Mouse (Mus musculus) layer of hippocampus, adult 18-20 months (tissue): ENCODE measurements around the gene Itih1. TPM values are rescaled to one million over a fixed set of nuclear protein-coding genes. Genes with fewer than 3 reads are reported as not detected.

ENCODE experiments used
- DNase-seq, 2 experiments: peaks; one replicate each; pipeline ENCODE4 v3.0.0; 2022; ENCODE audit warnings: low spot score in 2 of 2
- total RNA-seq, 2 experiments: library from RNA; stranded (reverse); gene quantifications; 2 replicates each; pipeline ENCODE4 v1.2.3; 2021

Itih1 gene
- total RNA-seq, 2 experiments from 2014 or later, result not detected

GRCm38 (mm10) chr14:30906001-30906400, 37.1 kb downstream of the Itih1 start:
- no peak for DNase-seq

GRCm38 (mm10) chr14:30904307-30904706, 38.8 kb downstream of the Itih1 start:
- DNase-seq, result no peak

GRCm38 (mm10) chr14:30903036-30903435, 40.1 kb downstream of the Itih1 start:
- no peak for DNase-seq

GRCm38 (mm10) chr14:30902628-30903027, 40.5 kb downstream of the Itih1 start:
- no peak for DNase-seq

- no peak for DNase-seq
These were observed 43.1 kb downstream of the Itih1 start for GRCm38 (mm10) chr14:30899972-30900371.

GRCm38 (mm10) chr14:30888271-30888732, 54.8 kb downstream of the Itih1 start:
- peak in 1 of 2 experiments; percentile 18 for DNase-seq

- DNase-seq, result no peak
These were observed 56.9 kb downstream of the Itih1 start, which contains the start of gene Itih4 for GRCm38 (mm10) chr14:30886204-30886603. Gene Itih4 (plus strand): TSS chr14:30886476.

- DNase-seq, result no peak
These were observed 57.8 kb downstream of the Itih1 start for GRCm38 (mm10) chr14:30885298-30885697.

GRCm38 (mm10) chr14:30881718-30882108, 61.4 kb downstream of the Itih1 start:
- DNase-seq, result no peak

- DNase-seq, result peak in 1 of 2 experiments; percentile 55
These were observed 62.0 kb downstream of the Itih1 start for GRCm38 (mm10) chr14:30880811-30881717.

GRCm38 (mm10) chr14:30880251-30880650, 62.8 kb downstream of the Itih1 start:
- DNase-seq, result no peak

GRCm38 (mm10) chr14:30879794-30880193, 63.3 kb downstream of the Itih1 start:
- no peak for DNase-seq

Other genes starting within 250 kb of the Itih1 start
- 10 to 100 TPM; 36.4 to 36.5 TPM for gene Sfmbt1, start 228.4 kb downstream of the Itih1 start, total RNA-seq
- 10 to 100 TPM; 18.5 to 20.6 TPM for gene Tmem110, start 117.7 kb downstream of the Itih1 start, total RNA-seq
- 1 to 10 TPM in 1 of 2 experiments, under 1 TPM in 1; 0.89 to 1.8 TPM for gene Mustn1, start 64.1 kb downstream of the Itih1 start, total RNA-seq
- under 1 TPM in 1 of 2 experiments, not detected in 1; 0.15 TPM for gene Itih4, start 56.8 kb downstream of the Itih1 start, total RNA-seq
- gene Itih3, start 19.5 kb downstream of the Itih1 start, total RNA-seq, result 10 to 100 TPM; 25.6 to 31.0 TPM
- 10 to 100 TPM; 18.2 to 20.4 TPM for gene Nek4, start 8.1 kb upstream of the Itih1 start, total RNA-seq
- 10 to 100 TPM; 38.4 to 39.4 TPM for gene Glt8d1, start 58.1 kb upstream of the Itih1 start, total RNA-seq
- 100 to 1,000 TPM; 149 to 170 TPM for gene Spcs1, start 58.4 kb upstream of the Itih1 start, total RNA-seq
- 10 to 100 TPM; 52.0 to 56.4 TPM for gene Pbrm1, start 75.8 kb upstream of the Itih1 start, total RNA-seq
- gene Gnl3, start 75.9 kb upstream of the Itih1 start, total RNA-seq, result 10 to 100 TPM; 42.6 to 45.7 TPM
- gene Smim4, start 185.7 kb upstream of the Itih1 start, total RNA-seq, result 10 to 100 TPM; 26.9 to 30.3 TPM
- 10 to 100 TPM; 11.0 to 11.5 TPM for gene Nt5dc2, start 187.8 kb upstream of the Itih1 start, total RNA-seq
- gene Stab1, start 225.4 kb upstream of the Itih1 start, total RNA-seq, result 10 to 100 TPM; 15.6 to 16.2 TPM